Mouse (Mus musculus) gastrocnemius, postnatal 25 days (tissue): ENCODE results near the gene Rbmxl1. TPM values are rescaled to one million over a fixed set of nuclear protein-coding genes. Genes with fewer than 3 reads are reported as not detected.
"Not testable (repeated sequence)": the region's sequence is repeated elsewhere in the genome, so short reads cannot be mapped to it uniquely, and the experiment has no call there.

Experiments used
- DNase-seq: peaks from one replicate; pipeline ENCODE4 v3.0.0; 2022
- long read RNA-seq, 2 experiments: library from polyadenylated mRNA; stranded (forward); transcript quantifications; one replicate each; pipeline ENCODE4 v2.0.0; 2021
- total RNA-seq, 2 experiments: library from RNA; stranded (reverse); gene quantifications; 1 replicate in 1 of 2; 2 replicates in 1 of 2; pipeline ENCODE4 v1.2.3; 2021

The Rbmxl1 gene
- total RNA-seq = 10 to 100 TPM in 1 of 2 experiments, 1 to 10 TPM in 1; 9.6 to 11.8 TPM
- long read RNA-seq, experiment 1, transcript Rbmxl1-202 (2 exons, 1,622 nt) = major isoform, 6 of 12 reads
- long read RNA-seq, experiment 1, partial matches to known transcripts = 0 of 12 reads
- long read RNA-seq, experiment 1, other reads (novel, unspliced or antisense) = 2 of 12 reads
- long read RNA-seq, experiment 2, transcript Rbmxl1-202 (2 exons, 1,622 nt) = major isoform, 6 of 7 reads
- long read RNA-seq, experiment 2, partial matches to known transcripts = 0 of 7 reads
- long read RNA-seq, experiment 2, other reads (novel, unspliced or antisense) = 0 of 7 reads

GRCm38 (mm10) chr8:78508719-78509272 lies at the start of gene Rbmxl1:
Gene Rbmxl1, minus strand, starts transcription at chr8:78508898.
- DNase-seq = peak; percentile 82

GRCm38 (mm10) chr8:78556773-78557434 lies 48.2 kb upstream of the Rbmxl1 start:
- DNase-seq = no peak

DNA sequence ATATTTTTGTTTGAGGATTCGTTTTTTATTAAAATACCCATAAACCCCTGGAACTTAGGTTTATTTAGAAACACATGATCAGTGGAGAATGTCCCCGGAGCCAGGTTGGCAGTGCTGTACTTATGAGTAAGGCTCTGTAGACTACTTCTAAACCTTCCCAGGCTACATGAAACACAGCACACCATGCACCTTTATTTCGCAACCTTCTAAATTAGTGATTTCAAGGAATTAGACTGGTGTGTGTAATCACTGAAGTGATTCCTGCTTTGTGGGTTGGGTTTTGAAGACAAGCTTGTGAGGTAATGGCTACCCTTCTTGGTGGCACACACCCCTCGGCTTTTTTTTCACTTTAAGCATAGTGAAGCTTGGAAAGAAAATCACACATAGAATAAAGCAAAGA lies 47.1 kb upstream of the Rbmxl1 start:
- no peak for DNase-seq

- no peak for DNase-seq
These were observed 42.0 kb upstream of the Rbmxl1 start for GRCm38 (mm10) chr8:78550752-78551134.

- DNase-seq = no peak
These were observed 41.5 kb upstream of the Rbmxl1 start for GRCm38 (mm10) chr8:78549971-78550751.

GRCm38 (mm10) chr8:78545153-78545817 lies 36.6 kb upstream of the Rbmxl1 start:
- not testable (repeated sequence) for DNase-seq

GRCm38 (mm10) chr8:78544545-78544944 lies 35.8 kb upstream of the Rbmxl1 start:
- no peak for DNase-seq

DNA sequence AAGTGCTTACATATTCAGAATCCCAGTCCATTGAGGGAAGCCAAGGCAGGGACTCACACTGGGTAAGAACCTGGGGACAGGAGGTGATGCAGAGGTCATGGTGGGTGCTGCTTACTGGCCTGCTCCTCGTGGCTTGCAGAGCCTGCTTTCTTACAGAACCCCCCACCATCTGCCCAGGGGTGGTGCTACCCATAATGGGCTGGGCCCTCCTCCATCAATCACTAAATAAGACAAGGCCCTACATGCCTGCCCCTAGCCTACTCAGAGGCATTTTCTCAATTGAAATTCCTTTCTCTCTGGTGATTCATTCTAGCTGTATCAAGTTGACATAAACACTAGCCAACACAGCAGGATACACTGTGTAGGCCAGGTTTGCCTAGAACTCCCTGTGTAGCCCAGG lies 34.9 kb upstream of the Rbmxl1 start:
- no peak for DNase-seq

GRCm38 (mm10) chr8:78542670-78543069 lies 34.0 kb upstream of the Rbmxl1 start:
- DNase-seq = not testable (repeated sequence)

DNA sequence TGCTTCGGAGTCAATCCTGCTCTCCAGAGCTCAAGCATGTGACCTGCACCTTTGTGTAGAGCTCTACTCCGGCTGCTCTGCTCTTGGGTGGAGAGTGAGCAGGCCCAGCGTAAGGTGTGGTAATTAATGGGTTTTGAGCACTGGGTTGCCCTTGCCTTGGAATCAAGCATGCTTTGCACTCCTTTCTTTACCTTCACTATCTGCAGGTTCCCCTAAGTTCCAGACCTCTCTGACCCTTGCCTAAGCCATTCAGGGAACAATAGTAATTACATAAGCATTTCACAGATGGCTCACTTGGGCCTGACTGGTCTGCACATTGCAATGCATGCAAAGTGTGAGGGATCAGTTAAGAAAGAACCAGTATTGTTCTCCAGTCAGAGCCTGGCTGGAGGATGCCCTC lies 29.1 kb upstream of the Rbmxl1 start:
- DNase-seq = no peak

GRCm38 (mm10) chr8:78536716-78537115 lies 28.0 kb upstream of the Rbmxl1 start:
- DNase-seq = no peak

DNA sequence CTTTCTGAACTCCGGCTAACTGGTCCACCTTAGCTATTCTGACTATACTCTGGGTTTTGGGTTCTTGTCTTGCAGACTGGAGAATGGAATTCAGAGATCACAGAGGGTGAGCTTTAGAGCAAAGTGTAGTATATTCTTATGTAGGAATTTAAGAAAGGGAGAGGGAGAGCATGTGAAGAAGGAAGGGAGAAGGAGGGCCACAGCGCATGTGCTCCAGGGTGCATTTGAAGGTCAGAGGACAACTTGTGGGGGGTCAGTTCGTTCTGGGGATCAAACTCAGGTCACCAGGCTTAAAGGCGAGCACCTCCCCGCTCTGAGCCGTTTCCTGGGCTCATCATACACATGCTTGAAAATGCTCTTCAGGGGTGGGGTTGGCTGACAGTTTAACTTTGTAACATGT lies 25.3 kb upstream of the Rbmxl1 start:
- DNase-seq = no peak

DNA sequence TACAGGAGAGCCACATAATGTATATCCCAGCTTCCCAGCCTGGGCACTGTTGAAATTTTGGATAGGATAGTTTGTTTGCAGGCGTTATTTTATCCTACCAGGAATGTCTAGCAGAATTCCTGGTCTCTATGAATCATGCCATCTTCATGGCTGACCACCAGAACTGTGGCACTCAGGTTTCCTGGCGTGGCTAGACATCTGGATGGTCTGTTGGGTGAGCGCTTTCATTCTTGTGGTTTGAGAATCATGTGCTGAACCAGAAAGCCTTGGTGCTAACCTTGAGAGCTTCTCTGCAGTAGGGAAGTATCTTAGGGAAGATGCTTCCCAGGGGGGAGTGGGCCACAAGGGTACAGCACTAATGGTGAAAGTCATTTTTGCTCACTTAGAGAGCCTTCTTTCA lies 6.4 kb upstream of the Rbmxl1 start:
- DNase-seq = no peak

- DNase-seq = no peak
These were observed 6.0 kb upstream of the Rbmxl1 start for GRCm38 (mm10) chr8:78514706-78515105.

DNA sequence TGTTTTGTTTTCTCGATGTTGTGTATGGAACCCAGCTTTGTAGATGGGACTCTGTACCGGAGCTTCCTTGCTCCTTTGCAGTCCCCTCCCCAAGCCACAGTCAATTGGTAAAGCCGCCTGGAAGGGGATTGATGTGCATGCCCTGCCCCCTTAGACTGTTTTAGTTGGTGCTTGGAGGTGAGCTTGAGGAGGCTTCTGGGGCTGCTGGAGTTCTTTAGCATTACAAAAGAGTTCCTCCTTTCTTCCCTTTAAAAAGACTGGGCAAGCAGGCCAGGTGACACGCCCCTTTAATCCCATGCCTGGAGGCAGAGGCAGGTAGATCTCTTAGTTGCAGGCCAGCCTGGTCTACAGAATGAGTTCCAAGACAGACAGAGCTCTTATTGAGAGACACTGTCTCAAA lies 4.4 kb upstream of the Rbmxl1 start:
- DNase-seq = no peak

DNA sequence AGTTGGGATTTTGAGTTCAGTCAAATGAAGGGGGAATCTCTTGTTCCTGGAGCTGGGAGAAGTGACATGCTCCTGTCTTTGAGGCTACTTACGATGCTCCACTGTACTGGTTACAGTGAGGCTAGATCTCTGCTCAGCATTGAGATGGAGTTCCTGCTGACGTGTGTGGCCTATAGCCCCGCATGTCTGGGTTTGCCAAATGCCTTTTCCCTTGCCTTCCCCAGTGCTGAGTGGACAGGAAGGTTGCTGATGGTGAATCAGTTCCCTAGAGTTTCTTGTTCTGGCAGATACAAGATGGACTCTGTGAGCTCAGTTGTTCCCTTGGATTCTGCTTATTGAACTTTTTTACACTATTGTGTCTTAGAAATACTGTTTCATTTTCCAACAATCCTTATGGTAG lies 2.2 kb upstream of the Rbmxl1 start:
- no peak for DNase-seq

GRCm38 (mm10) chr8:78510094-78510493 lies 1.4 kb upstream of the Rbmxl1 start:
- no peak for DNase-seq

DNA sequence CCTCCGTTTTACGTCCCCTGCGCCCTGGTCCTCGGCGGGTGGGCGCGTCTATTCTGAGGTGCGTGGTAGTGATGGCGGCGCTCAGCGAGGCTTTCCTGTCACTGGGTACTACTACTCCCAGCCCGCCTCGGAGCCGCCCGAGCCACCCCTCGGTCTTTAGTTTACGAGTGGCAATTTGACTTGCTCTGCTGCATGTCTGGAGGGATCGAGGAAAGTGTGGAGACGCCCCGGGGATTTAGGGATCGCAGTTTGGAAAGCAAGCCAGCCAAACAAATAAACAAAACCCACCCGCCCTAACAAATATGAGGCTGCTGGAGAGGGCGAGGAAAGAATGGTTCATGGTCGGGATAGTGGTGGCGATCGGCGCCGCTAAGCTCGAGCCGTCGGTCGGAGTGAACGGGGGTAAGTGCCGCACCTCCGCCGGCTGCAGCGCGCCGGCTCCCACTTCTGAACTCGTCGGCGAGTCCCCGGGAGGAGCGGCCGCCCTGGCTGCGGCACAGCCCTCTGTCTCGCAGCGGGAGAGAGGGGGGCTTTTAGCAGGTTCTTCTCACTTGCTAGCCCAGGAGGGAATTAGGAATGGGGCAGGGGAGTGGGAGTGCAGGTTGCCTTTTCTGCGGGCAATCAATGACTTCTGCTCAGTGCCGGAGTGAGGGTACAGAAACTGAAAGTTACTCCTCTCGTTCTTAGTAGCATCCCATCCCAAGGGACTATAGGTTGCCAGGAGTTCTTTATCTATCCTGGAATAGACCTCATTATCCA lies 754 bp upstream of the Rbmxl1 start, which contains the start of gene Slc10a7:
Gene Slc10a7, plus strand, starts transcription at position 74 of the 759 bp plus-strand sequence.
- peak; percentile 75 for DNase-seq

DNA sequence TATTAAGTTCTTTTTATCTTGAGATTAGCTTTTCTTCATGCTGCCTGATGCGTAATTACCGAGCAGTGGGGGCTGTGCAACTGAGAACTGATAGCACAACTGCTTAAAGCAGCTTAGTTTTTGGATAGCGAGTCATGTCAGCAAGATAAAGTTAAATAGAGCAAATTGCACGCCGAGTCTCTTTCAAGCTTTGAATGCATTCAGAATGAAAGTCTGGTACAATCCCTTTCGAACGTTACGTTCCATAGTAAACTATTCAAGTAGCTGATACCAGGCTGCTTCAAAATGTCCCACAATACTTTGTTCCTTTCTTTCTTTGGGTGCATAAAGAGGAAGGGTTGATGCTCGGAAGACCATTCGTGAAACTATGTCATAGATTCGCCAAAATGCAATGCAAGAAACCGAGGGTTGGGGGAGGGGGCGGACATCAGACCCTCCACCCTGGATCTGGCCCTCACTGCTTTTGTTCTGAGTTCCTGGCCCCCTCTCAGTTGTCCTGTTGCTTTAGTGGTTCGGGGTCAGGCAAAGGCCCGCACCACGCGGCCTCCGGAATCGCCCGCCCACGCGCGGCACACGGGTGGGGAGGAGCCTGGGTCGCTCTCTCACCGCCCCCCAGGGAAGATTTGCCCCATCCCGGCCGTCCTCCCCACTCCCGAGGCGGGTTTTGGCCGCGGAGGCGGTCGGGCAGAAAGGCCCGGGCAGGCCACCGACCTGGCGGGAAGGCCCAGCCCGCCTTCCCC lies 549 bp downstream of the Rbmxl1 start:
- no peak for DNase-seq

- DNase-seq = no peak
These were observed 6.0 kb downstream of the Rbmxl1 start for GRCm38 (mm10) chr8:78502706-78503105.

- DNase-seq = not testable (repeated sequence)
These were observed 12.4 kb downstream of the Rbmxl1 start for GRCm38 (mm10) chr8:78496273-78496672.
